Mouse (Mus musculus): Measurements from ENCODE around the gene Orai3.
A peak's percentile ranks its signal among the peaks of the same experiment; 100 is the strongest.
"Not testable (repeated sequence)": the region's sequence is repeated elsewhere in the genome, so short reads cannot be mapped to it uniquely, and the experiment has no call there.

Gene Orai3

DNA sequence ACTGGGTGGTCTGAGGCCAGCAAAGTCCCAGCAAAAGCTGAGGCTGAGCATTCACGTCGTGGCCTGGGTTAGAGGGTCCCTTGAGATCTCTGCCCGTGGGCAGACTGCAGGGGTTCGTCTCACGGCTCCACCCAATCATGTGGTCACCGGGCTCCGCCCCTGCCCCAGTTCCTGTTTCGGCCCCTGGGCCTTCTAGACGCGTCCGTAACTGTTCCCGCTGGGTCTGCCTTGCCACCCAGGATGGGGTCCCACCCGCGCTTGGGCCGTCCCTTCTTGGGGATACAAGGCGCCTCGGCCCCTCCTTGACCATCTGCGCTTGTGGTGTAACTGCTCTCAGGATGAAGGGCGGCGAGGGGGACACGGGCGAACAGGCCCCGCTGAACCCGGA is at the start of gene Orai3:
Gene Orai3, plus strand, starts transcription at position 165 of the 388 bp plus-strand sequence.
- DNase-seq (ENCODE audit: low spot score) = no peak

DNA sequence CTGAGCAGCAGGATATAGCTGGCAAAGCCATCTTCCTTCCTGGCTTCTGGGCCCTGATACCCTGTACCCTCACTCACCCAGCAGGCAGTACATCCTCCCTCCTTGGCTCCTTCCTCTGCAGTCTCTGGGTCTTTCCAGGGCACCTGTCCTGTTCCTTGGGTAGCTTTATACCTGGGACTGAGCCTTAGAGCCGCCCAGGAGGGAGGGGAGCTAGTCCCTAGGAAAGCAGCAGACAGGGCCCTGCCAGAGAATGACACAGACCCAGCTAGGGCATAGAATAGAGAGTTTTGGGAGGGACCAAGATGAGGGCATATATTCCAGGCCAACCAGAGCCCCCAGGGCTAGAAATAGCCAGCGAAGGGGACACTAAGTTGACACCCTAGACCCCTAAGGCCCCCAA is 44.1 kb upstream of the Orai3 start:
- DNase-seq (ENCODE audit: low spot score) = no peak

DNA sequence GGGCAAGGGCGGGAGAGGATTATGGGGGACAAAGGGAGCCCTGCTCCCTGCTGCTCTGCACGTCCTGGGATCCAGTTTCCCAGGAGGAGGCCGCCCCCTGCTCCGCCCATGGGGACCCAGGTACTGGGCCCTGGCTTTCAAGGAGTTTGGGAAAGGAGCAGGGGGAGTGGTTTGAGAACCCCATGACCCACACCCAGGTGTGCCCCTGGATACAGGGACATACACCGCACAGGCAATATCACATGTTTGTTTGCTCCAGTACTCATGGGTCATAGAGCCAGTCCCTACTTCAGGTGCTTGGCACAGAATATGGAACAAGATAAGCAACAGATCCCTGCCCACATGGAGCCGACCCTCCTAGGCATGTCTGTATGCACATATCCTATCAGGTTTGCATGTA is 43.7 kb upstream of the Orai3 start:
- no peak for DNase-seq (ENCODE audit: low spot score)

DNA sequence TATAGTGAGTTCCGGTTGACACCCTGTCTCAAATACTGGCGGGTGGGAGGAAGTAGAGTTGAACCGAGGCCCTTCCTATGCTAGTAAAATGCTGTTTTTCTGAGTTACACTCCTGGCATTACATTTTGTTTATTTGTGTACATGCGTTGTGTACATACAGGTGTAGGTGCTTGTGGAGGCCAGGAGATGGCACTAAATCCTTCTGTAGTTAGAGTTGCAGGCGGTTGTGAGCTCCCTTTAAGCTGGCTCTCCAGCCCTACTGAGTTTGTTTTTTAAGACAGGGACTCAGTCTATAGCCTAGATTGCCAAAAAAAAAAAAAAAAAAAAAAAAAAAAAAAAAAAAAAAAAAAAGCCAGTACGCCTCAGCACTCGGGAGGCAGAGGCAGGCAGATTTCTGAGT is 41.7 kb upstream of the Orai3 start:
- no peak for DNase-seq (ENCODE audit: low spot score)

DNA sequence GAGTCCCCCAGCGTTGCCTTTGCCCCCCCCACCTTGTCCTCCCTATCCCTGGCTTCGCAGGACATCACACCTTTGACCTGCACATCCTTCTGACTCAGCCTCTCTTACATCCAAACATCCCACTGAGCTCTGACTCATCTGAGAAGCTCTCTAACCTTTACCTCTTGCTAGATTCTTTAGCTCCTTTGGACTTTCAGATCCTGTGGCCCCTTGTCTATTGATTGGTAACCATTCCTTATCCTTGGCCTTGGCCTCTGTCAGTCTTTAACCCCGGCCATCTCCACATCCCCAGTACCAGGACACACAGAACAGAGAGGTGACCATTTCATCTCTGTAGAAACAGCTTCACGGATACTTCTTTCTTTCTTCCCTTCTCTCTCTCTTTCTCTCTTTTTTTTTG is 39.4 kb upstream of the Orai3 start:
- DNase-seq (ENCODE audit: low spot score) = no peak

DNA sequence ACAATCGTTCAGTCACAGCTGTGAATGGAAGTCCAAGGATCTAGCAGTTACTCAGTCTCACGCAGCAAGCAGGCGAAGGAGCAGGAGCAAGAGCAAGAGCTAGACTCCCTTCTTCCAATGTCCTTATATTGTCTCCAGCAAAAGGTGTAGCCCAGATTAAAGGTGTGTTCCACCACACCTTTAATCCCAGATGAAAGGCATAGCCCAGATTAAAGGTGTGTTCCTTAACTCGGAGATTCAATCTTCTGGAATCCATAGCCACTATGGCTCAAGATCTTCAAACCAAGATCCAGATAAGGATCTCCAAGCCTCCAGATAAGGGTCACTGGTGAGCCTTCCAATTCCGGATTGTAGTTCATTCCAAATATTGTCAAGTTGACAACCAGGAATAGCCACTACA is 37.5 kb upstream of the Orai3 start, which contains the start of gene Ctf2:
Gene Ctf2, minus strand, starts transcription at position 101 of the 400 bp plus-strand sequence.
- DNase-seq (ENCODE audit: low spot score) = not testable (repeated sequence)

DNA sequence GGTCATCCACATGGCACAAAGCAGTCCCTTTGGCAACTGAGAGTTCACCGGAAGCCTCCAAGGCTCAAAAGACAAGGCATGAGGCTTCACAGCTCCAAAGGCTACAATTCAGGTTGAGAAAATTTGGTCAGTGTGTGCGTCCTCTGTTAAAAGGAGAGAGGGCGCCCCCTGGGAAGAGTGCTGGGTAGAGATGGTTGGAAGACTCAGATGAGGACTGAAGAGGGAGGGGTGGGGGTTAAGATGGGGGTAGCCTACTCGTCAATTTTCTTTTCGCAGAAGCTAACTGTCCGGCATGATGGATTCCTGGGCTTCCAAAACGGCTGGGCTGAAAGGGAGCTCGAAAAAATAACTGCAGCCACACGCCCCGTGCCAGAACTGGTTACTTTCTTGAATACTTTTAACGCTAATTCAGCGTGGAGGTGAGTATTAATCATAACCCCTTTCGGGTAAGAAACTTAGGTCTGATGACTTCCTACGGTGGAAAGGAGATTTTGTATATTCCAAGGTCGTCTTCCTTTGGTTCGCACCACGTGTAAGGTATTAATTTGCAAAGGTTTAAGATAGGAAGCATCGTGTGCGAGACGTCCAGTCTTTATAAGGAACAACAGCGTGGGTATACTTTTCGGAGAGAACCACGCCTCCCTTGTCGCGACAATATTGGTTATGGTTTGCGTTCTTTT is 25.1 kb upstream of the Orai3 start, which contains the start of gene Fbxl19:
Gene Fbxl19, plus strand, starts transcription at position 178 of the 680 bp plus-strand sequence.
- no peak for DNase-seq (ENCODE audit: low spot score)

DNA sequence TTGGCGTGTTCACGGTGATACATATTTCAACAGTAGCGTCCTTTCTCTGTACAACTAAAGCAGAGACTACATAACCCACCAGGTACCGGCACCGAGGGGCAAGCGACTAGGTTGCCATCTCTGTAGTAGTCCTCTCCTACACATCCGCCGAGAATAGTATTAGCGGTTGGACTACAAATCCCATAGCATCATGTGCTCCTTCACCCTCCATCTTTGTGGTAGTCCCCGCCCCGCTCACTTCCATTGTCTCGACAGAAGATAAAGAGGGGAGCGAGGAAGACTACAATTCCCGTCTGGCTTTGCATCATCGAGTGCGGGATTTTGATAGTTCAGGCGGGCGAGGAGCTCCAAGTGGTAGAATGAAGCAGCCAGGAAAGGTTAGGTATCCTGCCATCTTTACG is 24.4 kb upstream of the Orai3 start:
- no peak for DNase-seq (ENCODE audit: low spot score)

DNA sequence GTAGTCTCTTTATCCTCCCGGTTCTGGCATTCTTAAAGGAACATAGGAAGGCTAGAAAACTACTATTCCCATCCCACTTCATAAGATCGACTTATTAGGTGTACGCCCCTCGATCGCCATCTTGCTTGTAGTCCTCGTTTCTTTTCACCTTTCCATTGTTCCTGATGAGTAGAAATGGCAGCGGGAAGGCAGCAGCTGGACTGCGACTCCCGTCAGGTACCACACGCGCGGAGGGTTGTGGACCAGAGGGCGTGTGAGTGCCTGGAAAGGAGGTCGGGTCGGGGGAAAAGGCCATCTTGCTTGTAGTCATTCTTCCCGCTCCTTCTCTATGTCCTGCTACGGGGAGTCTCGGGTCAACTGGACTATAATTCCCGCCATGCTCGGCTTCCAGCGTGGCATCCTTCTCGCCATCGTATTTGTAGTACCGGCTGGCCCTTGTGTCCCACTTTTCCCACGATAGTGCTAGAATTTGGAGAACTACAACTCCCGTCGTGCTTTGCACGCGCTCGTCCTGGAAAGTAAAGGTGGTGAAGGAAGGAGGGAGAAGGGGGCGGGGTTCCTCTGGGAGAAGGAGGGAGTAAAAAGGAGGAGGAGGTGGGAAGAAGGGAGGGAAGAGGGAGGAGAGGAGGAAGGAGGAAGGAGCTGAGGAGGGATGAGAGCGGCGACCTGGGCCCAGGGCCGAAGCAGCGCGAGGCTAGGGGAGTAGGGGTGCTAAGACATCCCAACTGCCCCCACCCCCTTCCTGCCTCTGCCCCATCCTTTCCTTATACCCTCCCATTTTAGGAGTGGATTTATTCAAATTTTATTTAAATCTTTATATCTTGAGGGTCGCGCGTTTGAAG is 23.7 kb upstream of the Orai3 start:
- DNase-seq (ENCODE audit: low spot score) = peak; percentile 80

DNA sequence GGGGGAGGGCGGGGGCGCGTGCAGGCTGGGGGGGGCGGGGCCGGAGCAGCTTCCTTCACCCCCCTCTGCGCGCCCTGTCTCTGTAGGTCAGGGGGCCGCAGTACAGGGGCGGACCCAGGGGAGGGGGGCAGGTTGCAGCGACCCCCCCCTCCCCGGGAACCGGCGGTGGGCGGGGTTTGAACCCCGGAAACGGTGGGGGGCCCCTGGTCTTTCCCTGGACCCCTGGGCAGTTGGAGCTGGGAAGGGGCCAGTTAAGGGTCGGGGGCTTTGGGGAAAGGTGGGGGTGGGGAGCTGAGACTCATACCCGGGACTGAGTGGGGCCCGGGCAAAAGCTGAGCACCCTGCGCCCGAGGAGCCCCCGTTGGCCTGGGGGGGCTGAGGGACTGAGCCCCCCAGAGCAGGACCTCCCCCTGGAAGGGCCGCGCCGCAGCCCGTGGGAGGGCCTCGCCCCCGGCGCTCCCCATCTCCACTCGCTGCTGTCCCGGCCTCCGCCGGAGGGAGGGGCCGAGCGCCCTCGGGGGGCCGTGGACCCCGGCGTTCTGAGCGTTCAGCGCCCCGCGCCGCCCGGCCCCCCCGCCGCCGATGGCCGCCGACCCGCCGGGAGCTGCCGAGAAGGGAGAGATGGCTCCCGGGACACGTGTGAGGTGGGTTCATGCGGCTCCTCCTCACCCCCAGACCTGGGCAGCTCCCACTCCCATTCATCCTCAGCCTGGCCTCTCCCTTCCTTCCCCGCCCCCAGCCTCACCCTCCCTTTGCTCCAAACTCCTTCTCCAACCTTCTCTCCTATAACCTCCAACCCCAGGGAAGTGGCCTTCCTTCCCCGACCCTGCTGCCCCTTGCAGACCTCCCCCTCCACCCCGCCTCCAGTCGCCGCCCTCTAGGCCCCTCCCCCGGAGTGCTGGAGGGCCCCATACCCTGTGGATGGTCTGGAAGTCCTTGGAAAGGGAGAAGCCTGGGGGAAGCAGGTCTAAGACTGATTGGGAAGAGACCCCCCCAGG is 22.8 kb upstream of the Orai3 start:
- no peak for DNase-seq (ENCODE audit: low spot score)

DNA sequence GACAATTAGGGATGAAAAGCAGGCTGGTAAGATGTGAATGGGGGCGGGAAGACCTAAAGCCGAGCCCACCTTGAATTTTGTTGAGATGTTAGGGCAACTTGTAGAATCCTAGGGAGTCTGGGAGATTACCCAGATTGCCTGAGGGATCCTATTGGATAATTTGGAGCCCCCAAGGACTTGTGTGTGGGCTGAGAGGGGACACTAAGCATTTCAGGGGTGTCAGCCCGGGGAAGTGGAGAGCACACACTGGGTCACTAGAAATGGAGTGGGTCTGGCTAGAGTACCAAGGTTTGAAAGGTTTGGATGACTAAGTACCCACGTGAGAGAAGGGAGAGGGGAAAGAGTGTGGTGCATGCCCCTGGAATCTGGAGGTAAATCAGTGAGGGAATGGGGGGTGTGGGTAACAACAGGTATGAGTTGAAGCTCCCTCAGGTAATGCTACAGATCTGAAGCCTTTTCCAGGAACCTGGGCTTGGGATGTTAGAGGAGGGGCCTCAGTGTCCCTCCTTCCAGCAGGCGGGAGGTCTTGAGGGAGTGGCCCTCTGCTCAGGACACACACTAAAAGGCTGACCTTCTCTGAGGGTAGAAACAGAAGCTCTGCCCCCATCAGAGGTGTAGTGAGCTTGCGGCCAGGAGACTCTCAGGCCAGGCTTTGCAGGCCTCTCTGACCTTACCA is 21.9 kb upstream of the Orai3 start:
- DNase-seq (ENCODE audit: low spot score) = no peak

DNA sequence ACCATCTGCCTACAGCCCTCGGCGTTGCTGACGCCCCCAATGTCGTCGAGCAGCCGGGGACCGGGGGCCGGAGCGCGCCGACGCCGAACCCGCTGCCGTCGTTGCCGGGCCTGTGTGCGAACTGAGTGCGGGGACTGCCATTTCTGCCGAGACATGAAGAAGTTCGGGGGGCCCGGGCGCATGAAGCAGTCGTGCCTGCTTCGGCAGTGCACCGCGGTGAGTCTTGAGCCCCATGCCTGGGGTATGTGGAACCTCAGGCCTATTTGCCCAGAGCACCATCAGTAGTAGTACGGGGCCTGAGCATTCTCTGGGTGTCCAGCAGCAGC is 21.4 kb upstream of the Orai3 start:
- DNase-seq (ENCODE audit: low spot score) = no peak

DNA sequence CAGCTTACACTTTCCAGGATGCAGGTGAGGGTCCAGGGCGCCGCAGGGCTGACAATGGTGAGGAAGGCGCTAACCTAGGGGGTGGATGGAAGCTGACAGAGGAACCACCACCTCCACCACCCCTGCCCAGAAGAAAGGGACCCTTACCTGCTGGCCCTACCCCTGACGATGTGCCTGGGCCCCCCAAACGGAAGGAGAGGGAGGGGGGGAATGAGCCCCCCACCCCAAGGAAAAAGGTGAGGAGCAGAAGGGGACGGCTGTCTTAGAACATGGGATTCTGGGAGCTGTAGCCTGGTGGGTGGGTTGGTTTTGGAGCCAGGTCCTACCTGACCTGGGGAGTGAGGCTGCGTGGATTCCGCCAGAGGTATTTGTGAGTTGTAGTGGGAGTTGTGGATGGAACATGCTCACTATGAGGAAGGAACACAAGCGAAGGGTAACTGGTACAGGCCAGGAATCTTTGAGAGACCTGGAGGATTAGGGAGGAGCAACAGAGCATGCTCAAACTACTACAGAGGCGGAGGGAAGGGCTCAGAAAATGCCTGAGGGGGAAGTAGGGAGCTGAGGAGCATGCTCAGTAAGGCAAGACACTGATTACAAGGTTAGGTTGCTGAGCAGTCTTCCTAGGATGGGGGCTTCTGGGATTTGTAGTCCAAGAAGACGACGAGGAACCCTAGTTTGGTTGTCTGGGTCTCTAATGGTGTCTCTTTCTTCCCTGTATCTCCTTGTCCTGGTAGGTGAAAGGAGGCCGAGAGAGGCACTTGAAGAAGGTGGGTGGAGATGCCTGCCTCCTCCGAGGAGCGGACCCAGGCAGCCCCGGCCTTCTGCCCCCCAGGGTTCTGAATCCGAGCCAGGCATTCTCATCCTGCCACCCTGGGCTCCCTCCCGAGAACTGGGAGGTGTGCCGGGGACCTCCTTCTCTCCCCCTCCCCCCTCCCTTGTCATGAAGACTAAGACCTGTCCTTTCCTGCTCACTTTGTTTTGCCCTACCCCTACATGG is 19.2 kb upstream of the Orai3 start:
- no peak for DNase-seq (ENCODE audit: low spot score)

DNA sequence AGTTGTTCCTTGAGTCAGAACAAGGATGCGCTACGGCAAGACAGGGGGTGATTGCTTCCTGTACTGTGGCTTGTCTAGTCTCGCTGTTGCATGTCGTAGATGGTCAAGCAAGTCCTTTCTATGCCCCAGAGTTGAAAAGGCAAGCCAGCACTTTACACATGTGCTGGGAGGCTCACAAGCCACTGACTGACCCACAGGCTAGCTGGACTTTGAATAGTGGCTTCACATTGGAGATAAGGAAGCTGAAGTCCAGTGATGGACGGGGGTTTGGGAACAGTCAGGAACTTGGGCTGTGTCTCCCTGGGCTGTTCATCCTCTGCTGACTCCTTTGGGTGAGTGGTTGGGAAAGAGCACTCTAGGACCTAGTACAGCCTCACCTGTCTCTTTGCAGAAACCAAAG is 18.0 kb upstream of the Orai3 start:
- no peak for DNase-seq (ENCODE audit: low spot score)

DNA sequence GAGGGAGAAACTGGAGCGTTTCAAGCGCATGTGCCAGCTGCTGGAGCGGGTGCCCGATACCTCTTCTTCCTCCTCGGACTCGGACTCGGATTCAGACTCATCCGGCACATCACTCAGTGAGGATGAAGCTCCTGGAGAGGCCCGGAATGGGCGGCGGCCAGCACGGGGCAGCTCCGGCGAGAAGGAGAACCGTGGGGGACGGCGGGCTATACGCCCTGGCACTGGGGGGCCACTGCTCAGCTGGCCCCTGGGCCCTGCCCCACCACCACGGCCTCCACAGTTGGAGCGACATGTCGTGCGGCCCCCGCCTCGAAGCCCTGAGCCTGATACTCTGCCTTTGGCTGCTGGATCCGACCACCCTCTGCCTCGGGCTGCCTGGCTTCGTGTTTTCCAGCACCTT is 17.5 kb upstream of the Orai3 start:
- DNase-seq (ENCODE audit: low spot score) = no peak

DNA sequence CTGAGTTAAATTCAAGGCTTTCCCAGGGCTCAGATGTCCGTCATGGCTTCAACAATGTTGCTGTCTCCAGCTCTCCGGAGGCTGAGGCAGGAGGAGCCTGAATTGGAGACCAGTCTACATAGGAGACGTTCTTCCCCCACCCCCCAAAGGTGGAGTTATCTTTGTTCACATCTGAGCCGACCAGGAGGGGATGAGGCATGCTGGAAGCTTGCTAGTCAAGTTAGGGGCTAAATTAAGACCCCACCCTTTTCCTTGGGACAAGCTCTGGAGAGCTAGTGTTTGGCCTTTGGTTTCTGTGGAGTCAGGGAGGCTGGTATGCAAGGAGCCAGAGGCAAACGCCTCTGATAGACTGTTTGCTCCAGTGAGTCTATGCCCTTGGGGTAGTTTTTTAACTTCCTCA is 16.5 kb upstream of the Orai3 start:
- DNase-seq (ENCODE audit: low spot score) = no peak

DNA sequence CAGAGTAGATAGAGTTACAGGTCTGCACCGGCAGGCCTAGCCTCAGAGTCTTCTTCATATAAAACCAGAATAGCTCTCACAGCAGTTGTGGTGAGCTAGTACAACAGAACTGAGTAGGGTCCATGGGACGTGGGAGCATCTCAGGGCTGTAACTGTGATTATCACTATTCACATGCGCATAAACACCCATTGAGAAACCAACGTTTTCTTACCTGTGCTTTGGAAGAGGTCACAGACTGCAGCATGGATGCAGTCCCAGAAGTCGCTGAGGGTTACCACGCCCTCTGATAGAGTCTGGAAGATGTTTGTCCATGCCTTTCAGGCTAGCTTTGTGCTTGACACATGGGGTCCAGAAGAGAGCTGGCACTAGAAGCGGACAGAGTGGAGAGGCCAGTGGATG is 15.9 kb upstream of the Orai3 start:
- DNase-seq (ENCODE audit: low spot score) = no peak

DNA sequence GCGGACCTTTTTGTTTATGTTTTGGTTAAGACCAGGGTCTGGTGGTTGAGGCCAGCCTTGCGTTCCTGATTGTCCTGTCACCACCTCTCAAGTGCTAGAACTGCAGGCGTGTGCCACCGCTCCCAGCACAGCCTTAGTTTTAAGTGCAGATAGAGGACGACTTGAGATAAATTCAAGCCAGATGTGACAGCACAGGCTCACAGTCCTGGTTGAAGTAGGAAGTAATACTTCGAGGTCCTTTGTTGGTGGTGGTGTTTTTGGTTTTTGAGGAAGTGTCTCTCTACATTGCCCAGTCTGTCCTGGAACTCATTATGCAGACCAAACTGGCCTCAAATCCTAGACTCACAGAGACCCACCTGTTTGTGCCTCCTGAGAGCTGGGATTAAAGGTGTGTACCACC is 9.9 kb upstream of the Orai3 start:
- no peak for DNase-seq (ENCODE audit: low spot score)

DNA sequence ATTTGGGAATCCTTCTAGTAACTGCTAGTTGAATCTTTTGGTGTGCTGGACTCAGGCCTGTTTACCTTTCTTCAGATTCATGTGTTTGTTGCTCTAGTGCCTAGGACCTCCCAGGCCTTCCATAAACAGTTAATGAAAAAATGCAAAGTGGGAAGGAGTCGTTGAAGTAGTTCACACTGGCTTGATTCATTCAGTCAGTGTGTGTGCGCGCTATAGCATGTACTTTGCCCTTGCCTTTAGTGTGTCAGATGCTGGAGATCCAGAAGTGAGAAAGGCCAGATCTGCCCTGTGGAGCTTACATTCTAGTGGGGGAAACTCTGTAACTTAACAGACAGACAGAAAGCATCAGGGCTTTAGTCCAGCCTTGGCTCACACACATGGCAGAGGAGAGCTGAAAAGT is 9.1 kb upstream of the Orai3 start:
- no peak for DNase-seq (ENCODE audit: low spot score)

DNA sequence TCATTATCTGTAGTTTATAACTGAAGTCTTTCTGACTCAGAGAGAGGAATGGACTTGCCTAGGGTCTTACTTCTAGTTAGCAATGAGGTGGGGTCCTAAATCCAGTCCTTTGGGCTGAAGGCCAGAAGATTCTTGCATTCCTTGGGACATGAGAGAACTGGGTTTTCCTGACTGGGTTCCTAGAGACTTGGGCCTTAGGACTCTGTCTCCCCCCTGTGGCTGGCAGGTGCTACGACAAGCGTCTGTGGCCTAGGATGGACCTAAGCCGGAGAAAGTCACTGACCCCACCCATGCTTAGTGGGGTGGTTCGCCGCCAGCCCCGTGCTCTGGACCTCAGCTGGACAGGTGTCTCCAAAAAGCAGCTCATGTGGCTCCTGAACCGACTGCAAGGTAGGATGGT is 8.6 kb upstream of the Orai3 start:
- DNase-seq (ENCODE audit: low spot score) = no peak

DNA sequence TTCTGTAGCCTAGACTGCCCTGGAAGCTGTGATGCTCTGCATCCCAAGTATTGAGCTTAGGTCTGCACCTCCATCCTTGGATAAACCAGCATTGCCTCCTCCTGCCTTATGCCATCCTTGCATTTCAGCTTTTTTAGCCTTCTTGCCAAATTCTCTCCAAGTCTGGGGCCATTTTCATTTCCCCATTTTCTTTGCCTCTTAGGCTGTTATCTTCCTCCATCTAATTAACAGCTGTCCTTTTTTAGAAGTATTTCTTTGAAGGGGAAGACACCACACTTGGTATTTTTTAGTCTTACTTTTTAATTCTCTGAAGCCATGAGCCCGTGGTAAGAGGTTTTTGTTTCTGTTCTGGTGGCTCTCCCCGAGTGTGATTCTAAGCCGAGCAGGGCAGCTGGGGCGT is 6.0 kb upstream of the Orai3 start:
- no peak for DNase-seq (ENCODE audit: low spot score)

Measured in urinary bladder, postnatal 10 days (tissue).